Mouse (Mus musculus): ENCODE data around the gene Hist1h2ad. TPM values are rescaled to one million over a fixed set of nuclear protein-coding genes. Genes with fewer than 3 reads are reported as not detected.
"Not testable (repeated sequence)": the region's sequence is repeated elsewhere in the genome, so short reads cannot be mapped to it uniquely, and the experiment has no call there.

Hist1h2ad gene
- polyA plus RNA-seq, 1 experiment from 2014 or later, result 0.49 TPM

GRCm38 (mm10) chr13:23554925-23555838 is 19.0 kb upstream of the Hist1h2ad start:
- ATAC-seq (peak; percentile 81), DNase-seq (ENCODE audit: low spot score) (peak; percentile 93)
- peak overlapping the region; percentile 98 for H3K4me2 ChIP-seq (replicated peaks; ENCODE audit: low read depth, low read length)
- H3K27me3 ChIP-seq (replicated peaks; ENCODE audit: insufficient read depth, low read length), result no peaks in the 10 kb centered on the region
- H3K9me3 ChIP-seq (ENCODE audit: low read length), result no peaks in the 10 kb centered on the region
- peak overlapping the region; percentile 94 for H3K27ac ChIP-seq (ENCODE audit: low read length)
- WGBS, result 1% methylated on average over 53 of the region's 54 CpGs
- no peaks in the 10 kb centered on the region for H3K36me3 ChIP-seq (ENCODE audit: insufficient read depth, low read length)
- H3K4me3 ChIP-seq (ENCODE audit: low read depth, low read length), result peak overlapping the region; percentile 56
- H3K4me1 ChIP-seq (ENCODE audit: insufficient read depth, low read depth, low read length), result no peaks in the 10 kb centered on the region
- H3K9ac ChIP-seq (replicated peaks; ENCODE audit: low read depth), result peak overlapping the region; percentile 66
- no peak for TF ChIP-seq CTCF (IDR thresholded peaks at IDR 0.05)
- no peak for TF ChIP-seq EP300 (IDR thresholded peaks at IDR 0.05)

- DNase-seq (ENCODE audit: low spot score) (peak; percentile 98), ATAC-seq (peak; percentile 70)
- no peaks in the 10 kb centered on the region for H3K9me3 ChIP-seq (ENCODE audit: low read length)
- H3K4me3 ChIP-seq (ENCODE audit: low read depth, low read length), result peak overlapping the region; percentile 56
- no peaks in the 10 kb centered on the region for H3K36me3 ChIP-seq (ENCODE audit: insufficient read depth, low read length)
- H3K9ac ChIP-seq (replicated peaks; ENCODE audit: low read depth), result peak overlapping the region; percentile 66
- no peaks in the 10 kb centered on the region for H3K27me3 ChIP-seq (replicated peaks; ENCODE audit: insufficient read depth, low read length)
- H3K27ac ChIP-seq (ENCODE audit: low read length), result peak overlapping the region; percentile 94
- H3K4me2 ChIP-seq (replicated peaks; ENCODE audit: low read depth, low read length), result peak overlapping the region; percentile 98
- WGBS, result under 1% methylated on average over 18 of the region's 18 CpGs
- TF ChIP-seq EP300 (IDR thresholded peaks at IDR 0.05), result peak; percentile 65; the same call in 1 of the 2 replicates
- TF ChIP-seq CTCF (IDR thresholded peaks at IDR 0.05), result no peak
- no peaks in the 10 kb centered on the region for H3K4me1 ChIP-seq (ENCODE audit: insufficient read depth, low read depth, low read length)
Observed at GRCm38 (mm10) chr13:23555839-23556416, 18.3 kb upstream of the Hist1h2ad start.

GRCm38 (mm10) chr13:23556906-23557305 is 17.3 kb upstream of the Hist1h2ad start:
- H3K4me2 ChIP-seq (replicated peaks; ENCODE audit: low read depth, low read length), result no peak overlapping the region
- no peak overlapping the region for H3K4me3 ChIP-seq (ENCODE audit: low read depth, low read length)
- no peak for ATAC-seq
- H3K9me3 ChIP-seq (ENCODE audit: low read length), result no peaks in the 10 kb centered on the region
- 54% methylated on average over 3 of the region's 3 CpGs for WGBS
- DNase-seq (ENCODE audit: low spot score), result no peak
- H3K36me3 ChIP-seq (ENCODE audit: insufficient read depth, low read length), result no peaks in the 10 kb centered on the region
- TF ChIP-seq CTCF (IDR thresholded peaks at IDR 0.05), result no peak
- no peak for TF ChIP-seq EP300 (IDR thresholded peaks at IDR 0.05)
- peak overlapping the region; percentile 26; the same call in 1 of the 2 replicates for H3K27ac ChIP-seq (ENCODE audit: low read length)
- H3K4me1 ChIP-seq (ENCODE audit: insufficient read depth, low read depth, low read length), result no peaks in the 10 kb centered on the region
- no peaks in the 10 kb centered on the region for H3K27me3 ChIP-seq (replicated peaks; ENCODE audit: insufficient read depth, low read length)
- no peak overlapping the region for H3K9ac ChIP-seq (replicated peaks; ENCODE audit: low read depth)

GRCm38 (mm10) chr13:23560699-23561098 is 13.5 kb upstream of the Hist1h2ad start:
- H3K27ac ChIP-seq (ENCODE audit: low read length); H3K9me3 ChIP-seq (ENCODE audit: low read length); H3K36me3 ChIP-seq (ENCODE audit: insufficient read depth, low read length); H3K4me2 ChIP-seq (replicated peaks; ENCODE audit: low read depth, low read length); H3K9ac ChIP-seq (replicated peaks; ENCODE audit: low read depth); H3K4me1 ChIP-seq (ENCODE audit: insufficient read depth, low read depth, low read length); H3K4me3 ChIP-seq (ENCODE audit: low read depth, low read length); H3K27me3 ChIP-seq (replicated peaks; ENCODE audit: insufficient read depth, low read length); ATAC-seq: not testable (repeated sequence)
- 13% methylated on average over 2 of the region's 2 CpGs for WGBS
- DNase-seq (ENCODE audit: low spot score), result peak; percentile 4

- not testable (repeated sequence) for H3K9me3 ChIP-seq (ENCODE audit: low read length); DNase-seq (ENCODE audit: low spot score); H3K4me1 ChIP-seq (ENCODE audit: insufficient read depth, low read depth, low read length); H3K27ac ChIP-seq (ENCODE audit: low read length); H3K27me3 ChIP-seq (replicated peaks; ENCODE audit: insufficient read depth, low read length); H3K4me3 ChIP-seq (ENCODE audit: low read depth, low read length); H3K36me3 ChIP-seq (ENCODE audit: insufficient read depth, low read length); ATAC-seq; H3K9ac ChIP-seq (replicated peaks; ENCODE audit: low read depth)
- peak overlapping the region; percentile 70 for H3K4me2 ChIP-seq (replicated peaks; ENCODE audit: low read depth, low read length)
- 0% methylated on average over 2 of the region's 5 CpGs for WGBS
Observed at GRCm38 (mm10) chr13:23561531-23561882, 12.7 kb upstream of the Hist1h2ad start.

GRCm38 (mm10) chr13:23561883-23562659 is 12.1 kb upstream of the Hist1h2ad start, which contains the start of gene Hist1h3e:
TSS of gene Hist1h3e (minus strand) at chr13:23562369.
- WGBS, result under 1% methylated on average over 42 of the region's 67 CpGs
- Histone ChIP-seq H3K27ac (ENCODE audit: low read length) (peak within 1 kb of the TSS; percentile 91), H3K4me3 (ENCODE audit: low read depth, low read length) (peak within 1 kb of the TSS; percentile 38), H3K4me2 (replicated peaks; ENCODE audit: low read depth, low read length) (peak within 1 kb of the TSS; percentile 70), H3K9ac (replicated peaks; ENCODE audit: low read depth) (peak within 1 kb of the TSS; percentile 51)
- not testable (repeated sequence) for H3K9me3 ChIP-seq (ENCODE audit: low read length); H3K36me3 ChIP-seq (ENCODE audit: insufficient read depth, low read length); H3K27me3 ChIP-seq (replicated peaks; ENCODE audit: insufficient read depth, low read length); H3K4me1 ChIP-seq (ENCODE audit: insufficient read depth, low read depth, low read length)
- peak; percentile 99 for DNase-seq (ENCODE audit: low spot score)
- ATAC-seq, result peak; percentile 90
- TF ChIP-seq CTCF (IDR thresholded peaks at IDR 0.05), result 0 out of 2 replicates have a peak, but pooled peaks have one; percentile 17

Measured in lung, postnatal 0 days (tissue).